Mouse (Mus musculus): ENCODE data around the gene Snrpa1. TPM values are rescaled to one million over a fixed set of nuclear protein-coding genes. Genes with fewer than 3 reads are reported as not detected.

Gene Snrpa1
- polyA plus RNA-seq (2016; fragmentation: Nextera tagmentation; extraction: Ambion mirVana), result 276 and 312 TPM in 2 replicates

DNA sequence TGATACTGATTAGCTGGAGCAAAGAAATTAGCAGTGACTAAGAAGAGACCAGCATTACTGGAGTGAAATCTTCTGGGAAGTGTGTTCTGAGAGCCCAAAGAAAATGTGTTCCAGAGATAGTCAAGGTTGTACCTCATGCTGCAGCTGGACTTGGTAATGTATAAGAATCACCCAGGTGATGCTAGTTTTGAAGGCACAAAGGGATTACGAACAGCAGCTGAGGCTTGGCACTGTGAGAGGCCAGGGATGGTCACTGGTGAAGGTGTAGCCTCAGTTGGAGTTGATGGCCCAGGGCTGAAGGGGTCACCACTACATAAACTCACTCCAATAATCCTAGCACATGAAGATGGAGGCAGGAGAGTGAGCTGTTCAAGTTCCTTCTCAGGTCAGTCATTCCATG is at the start of gene Snrpa1:
Gene Snrpa1, plus strand, starts transcription at position 301 of the 400 bp plus-strand sequence.
- WGBS, result 84% methylated on average over 1 of the region's 1 CpGs
- H3K4me3 ChIP-seq, result peak within 1 kb of the TSS; percentile 98
- peaks cover 15% of the 10 kb centered on the region for H3K4me1 ChIP-seq
- no peaks in the 10 kb centered on the region; the same call in 1 of the 2 replicates for H3K27me3 ChIP-seq (ENCODE audit: low read depth, poor library complexity, severe bottlenecking)
- H3K36me3 ChIP-seq, result peaks cover 18% of the 10 kb centered on the region
- H3K27ac ChIP-seq, result peak within 1 kb of the TSS; percentile 95
- no peak for DNase-seq (ENCODE audit: low spot score)
- no peaks in the 10 kb centered on the region for H3K9me3 ChIP-seq (replicated peaks)

DNA sequence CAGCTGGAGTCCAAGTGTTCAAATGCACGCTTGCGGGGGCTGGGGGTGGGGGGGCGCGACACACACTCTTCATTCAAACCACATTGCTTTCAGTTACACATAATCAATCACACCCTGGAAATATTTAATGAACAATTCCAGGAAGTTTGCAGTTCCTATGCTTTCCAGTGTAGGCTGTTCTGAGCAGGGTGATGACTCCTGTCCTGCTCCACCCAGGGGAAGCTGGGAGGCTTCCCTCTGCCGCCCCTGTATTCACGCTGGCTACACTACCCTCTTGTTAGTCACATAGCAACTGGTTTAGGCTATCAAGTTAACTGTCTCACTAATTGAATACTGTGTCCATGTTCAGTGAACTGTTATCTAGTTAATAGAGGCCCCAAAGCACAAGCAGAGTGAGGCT is 48.3 kb upstream of the Snrpa1 start:
- Histone ChIP-seq H3K9me3 (replicated peaks) (no peaks in the 10 kb centered on the region), H3K4me1 (peaks cover 26% of the 10 kb centered on the region), H3K27me3 (ENCODE audit: low read depth, poor library complexity, severe bottlenecking) (no peaks in the 10 kb centered on the region), H3K4me3 (no peak overlapping the region), H3K36me3 (no peaks in the 10 kb centered on the region), H3K27ac (0 out of 2 replicates have a peak overlapping the region, but pooled peaks have one; percentile 14)
- whole genome bisulfite sequencing, result 71% methylated on average over 6 of the region's 6 CpGs
- no peak for DNase-seq (ENCODE audit: low spot score)

DNA sequence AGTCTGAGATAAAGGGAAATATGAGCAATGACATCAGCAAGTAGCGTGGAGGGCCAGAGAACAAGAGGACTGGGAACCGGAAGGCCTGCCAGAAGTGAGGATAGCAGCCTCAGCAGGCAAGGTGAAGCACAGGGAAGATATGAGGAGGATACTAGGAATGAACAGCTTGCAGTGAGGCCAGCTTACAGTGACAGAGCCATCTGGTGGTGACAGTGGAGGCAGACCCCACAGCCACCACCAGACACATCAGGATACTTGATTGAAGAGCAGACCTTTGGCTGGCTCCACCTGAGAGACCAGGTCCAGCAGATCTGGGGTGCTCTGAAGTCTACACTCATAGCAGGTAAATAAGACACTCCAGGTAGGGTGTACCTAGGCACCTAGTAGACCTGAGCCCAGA is 31.1 kb upstream of the Snrpa1 start:
- Histone ChIP-seq H3K4me3 (no peak overlapping the region), H3K36me3 (no peaks in the 10 kb centered on the region), H3K9me3 (replicated peaks) (no peaks in the 10 kb centered on the region), H3K4me1 (peaks cover 15% of the 10 kb centered on the region), H3K27me3 (ENCODE audit: low read depth, poor library complexity, severe bottlenecking) (no peaks in the 10 kb centered on the region), H3K27ac (no peak overlapping the region)
- WGBS, result 81% methylated on average over 2 of the region's 2 CpGs
- DNase-seq (ENCODE audit: low spot score), result no peak

- Histone ChIP-seq H3K36me3 (no peaks in the 10 kb centered on the region), H3K27ac (peak overlapping the region; percentile 53), H3K27me3 (ENCODE audit: low read depth, poor library complexity, severe bottlenecking) (no peaks in the 10 kb centered on the region), H3K4me3 (no peak overlapping the region), H3K9me3 (replicated peaks) (no peaks in the 10 kb centered on the region), H3K4me1 (peaks cover 21% of the 10 kb centered on the region)
- no peak for DNase-seq (ENCODE audit: low spot score)
- 31% methylated on average over 6 of the region's 6 CpGs for WGBS
Observed at GRCm38 (mm10) chr7:66028766-66029512, 29.9 kb upstream of the Snrpa1 start.

- 67% methylated on average over 8 of the region's 8 CpGs for WGBS
- no peak for DNase-seq (ENCODE audit: low spot score)
- H3K4me1 ChIP-seq, result peaks cover 76% of the 10 kb centered on the region
Observed at GRCm38 (mm10) chr7:66036809-66037208, 22.0 kb upstream of the Snrpa1 start.

GRCm38 (mm10) chr7:66038261-66038660 is 20.5 kb upstream of the Snrpa1 start:
- peaks cover 81% of the 10 kb centered on the region for H3K4me1 ChIP-seq
- no peak overlapping the region for H3K4me3 ChIP-seq
- WGBS, result 71% methylated on average over 3 of the region's 3 CpGs
- H3K27me3 ChIP-seq (ENCODE audit: low read depth, poor library complexity, severe bottlenecking), result peaks cover 13% of the 10 kb centered on the region; the same call in 1 of the 2 replicates
- no peaks in the 10 kb centered on the region for H3K36me3 ChIP-seq
- no peak for DNase-seq (ENCODE audit: low spot score)
- H3K9me3 ChIP-seq (replicated peaks), result no peaks in the 10 kb centered on the region
- peak overlapping the region; percentile 68 for H3K27ac ChIP-seq

More at GRCm38 (mm10) chr7:66036809-66037208, 22.0 kb upstream of the Snrpa1 start:
- Histone ChIP-seq H3K27me3 (ENCODE audit: low read depth, poor library complexity, severe bottlenecking) (peaks cover 13% of the 10 kb centered on the region; the same call in 1 of the 2 replicates), H3K4me3 (no peak overlapping the region), H3K36me3 (no peaks in the 10 kb centered on the region), H3K27ac (0 out of 2 replicates have a peak overlapping the region, but pooled peaks have one; percentile 14), H3K9me3 (replicated peaks) (no peaks in the 10 kb centered on the region)

GRCm38 (mm10) chr7:66038730-66039129 is 20.1 kb upstream of the Snrpa1 start:
- DNase-seq (ENCODE audit: low spot score), result no peak
- H3K9me3 ChIP-seq (replicated peaks), result no peaks in the 10 kb centered on the region
- peaks cover 82% of the 10 kb centered on the region for H3K4me1 ChIP-seq

DNA sequence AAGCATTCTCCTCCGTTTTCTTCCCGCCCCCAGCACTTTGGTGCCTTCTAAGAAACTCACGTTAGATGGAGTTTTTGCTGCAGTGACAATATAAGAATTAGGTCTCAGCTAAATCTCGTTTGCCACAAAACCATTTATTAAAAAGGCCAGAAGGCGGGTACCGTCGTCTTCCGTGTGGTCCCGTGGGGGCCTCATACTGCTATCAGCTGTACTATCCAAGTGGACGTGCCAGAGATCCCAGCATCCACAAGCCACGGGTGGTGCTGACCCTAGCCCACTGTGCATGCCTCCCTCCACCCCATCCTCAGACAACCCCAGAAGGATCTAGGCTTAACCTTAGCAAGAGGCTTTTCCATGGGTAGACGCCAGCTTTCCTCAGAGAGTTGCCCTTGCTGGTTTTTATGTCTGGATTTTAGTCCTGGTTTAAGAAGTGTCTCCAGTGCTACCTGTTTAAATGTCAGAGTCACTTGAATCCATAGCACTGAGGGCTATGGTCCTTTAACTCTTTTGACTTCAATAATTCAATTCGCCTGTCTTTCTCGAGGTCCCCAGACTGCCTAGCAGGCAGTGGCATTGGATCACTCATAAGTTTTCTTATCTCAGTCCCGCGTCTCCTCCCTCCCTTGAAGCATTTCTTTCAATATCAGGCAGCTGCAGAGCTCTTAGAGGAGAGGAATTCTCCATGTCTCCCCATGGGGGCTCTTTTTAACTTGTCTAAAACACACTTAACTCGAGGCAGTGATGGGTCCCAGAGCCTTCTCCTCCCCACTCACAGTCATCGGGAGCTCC is 18.6 kb upstream of the Snrpa1 start:
- H3K9me3 ChIP-seq (replicated peaks), result no peaks in the 10 kb centered on the region
- 87% methylated on average over 18 of the region's 18 CpGs for WGBS
- H3K27ac ChIP-seq, result peak overlapping the region; percentile 69
- DNase-seq (ENCODE audit: low spot score), result no peak
- H3K36me3 ChIP-seq, result no peaks in the 10 kb centered on the region
- H3K4me1 ChIP-seq, result peaks cover 83% of the 10 kb centered on the region
- no peak overlapping the region for H3K4me3 ChIP-seq
- peaks cover 13% of the 10 kb centered on the region; the same call in 1 of the 2 replicates for H3K27me3 ChIP-seq (ENCODE audit: low read depth, poor library complexity, severe bottlenecking)

More at GRCm38 (mm10) chr7:66038730-66039129, 20.1 kb upstream of the Snrpa1 start:
- peak overlapping the region; percentile 68 for H3K27ac ChIP-seq
- peaks cover 13% of the 10 kb centered on the region; the same call in 1 of the 2 replicates for H3K27me3 ChIP-seq (ENCODE audit: low read depth, poor library complexity, severe bottlenecking)
- 80% methylated on average over 11 of the region's 11 CpGs for WGBS
- no peaks in the 10 kb centered on the region for H3K36me3 ChIP-seq
- H3K4me3 ChIP-seq, result no peak overlapping the region

DNA sequence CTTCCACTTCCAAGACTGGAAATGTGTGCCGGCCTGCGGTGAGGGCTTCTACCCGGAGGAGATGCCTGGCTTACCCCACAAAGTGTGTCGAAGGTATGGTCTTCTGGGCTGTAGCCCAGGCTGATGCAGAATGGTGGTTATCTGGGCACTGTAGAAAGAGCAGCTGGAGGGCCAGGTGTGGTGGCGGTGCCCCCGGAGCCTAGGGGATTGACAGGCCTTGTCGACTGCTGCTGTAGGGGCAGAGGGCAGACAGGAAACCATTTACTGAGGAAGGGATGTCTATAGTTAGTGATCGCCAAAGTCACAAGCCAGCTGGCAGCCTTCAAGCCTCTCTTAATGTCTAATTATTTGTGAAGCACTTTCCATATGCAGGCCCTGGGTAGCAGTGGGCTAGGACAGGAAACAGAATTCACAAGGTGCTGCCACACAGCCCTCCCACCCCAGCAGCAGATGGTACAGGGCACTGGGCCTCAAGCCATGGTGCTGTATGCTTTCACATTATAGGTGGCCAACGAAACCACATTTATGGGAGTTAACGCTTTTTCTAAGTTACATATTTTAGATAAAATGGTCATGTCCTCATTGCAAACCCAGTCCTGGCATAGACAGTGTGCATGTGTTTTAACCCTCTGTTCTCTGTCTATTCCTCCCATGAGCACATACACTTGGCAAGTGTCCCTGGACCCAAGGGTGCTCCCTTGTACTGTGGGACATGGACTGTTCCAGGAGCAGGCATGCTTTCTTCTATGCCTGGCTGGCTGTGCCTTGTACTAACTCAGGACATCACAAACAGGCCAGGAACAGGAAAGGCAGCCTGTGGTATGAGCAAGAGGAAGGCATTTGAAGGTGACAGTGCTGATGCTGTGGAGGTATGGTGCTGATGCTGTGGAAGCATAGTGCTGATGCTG is 15.0 kb upstream of the Snrpa1 start, which contains the start of gene Gm45213:
Gene Gm45213, plus strand, starts transcription at position 51 of the 908 bp plus-strand sequence.
- Histone ChIP-seq H3K4me1 (peaks cover 84% of the 10 kb centered on the region), H3K4me3 (no peak within 1 kb of the TSS), H3K9me3 (replicated peaks) (no peaks in the 10 kb centered on the region), H3K27ac (peak within 1 kb of the TSS; percentile 63), H3K27me3 (ENCODE audit: low read depth, poor library complexity, severe bottlenecking) (peaks cover 4% of the 10 kb centered on the region; the same call in 1 of the 2 replicates), H3K36me3 (no peaks in the 10 kb centered on the region)
- DNase-seq (ENCODE audit: low spot score), result no peak
- 80% methylated on average over 10 of the region's 10 CpGs for WGBS

GRCm38 (mm10) chr7:66044617-66045016 is 14.2 kb upstream of the Snrpa1 start:
- DNase-seq (ENCODE audit: low spot score), result no peak
- H3K9me3 ChIP-seq (replicated peaks), result no peaks in the 10 kb centered on the region
- no peaks in the 10 kb centered on the region for H3K36me3 ChIP-seq
- H3K27ac ChIP-seq, result peak overlapping the region; percentile 63
- H3K4me3 ChIP-seq, result no peak overlapping the region
- H3K4me1 ChIP-seq, result peaks cover 76% of the 10 kb centered on the region
- H3K27me3 ChIP-seq (ENCODE audit: low read depth, poor library complexity, severe bottlenecking), result peaks cover 4% of the 10 kb centered on the region
- 30% methylated on average over 9 of the region's 9 CpGs for WGBS

GRCm38 (mm10) chr7:66046921-66047918 is 11.6 kb upstream of the Snrpa1 start:
- no peak for DNase-seq (ENCODE audit: low spot score)
- H3K27me3 ChIP-seq (ENCODE audit: low read depth, poor library complexity, severe bottlenecking), result peaks cover 4% of the 10 kb centered on the region
- no peaks in the 10 kb centered on the region for H3K9me3 ChIP-seq (replicated peaks)
- peak overlapping the region; percentile 63 for H3K27ac ChIP-seq
- H3K36me3 ChIP-seq, result no peaks in the 10 kb centered on the region
- H3K4me3 ChIP-seq, result no peak overlapping the region
- H3K4me1 ChIP-seq, result peaks cover 61% of the 10 kb centered on the region
- 37% methylated on average over 17 of the region's 17 CpGs for WGBS

All from limb, embryonic 10.5 days (tissue).